Mouse (Mus musculus): ENCODE data around the gene Sclt1. TPM values are rescaled to one million over a fixed set of nuclear protein-coding genes. Genes with fewer than 3 reads are reported as not detected.

Gene Sclt1
- polyA plus RNA-seq (2012; rRNA removed) = 9.2 and 12.1 TPM in 2 replicates

DNA sequence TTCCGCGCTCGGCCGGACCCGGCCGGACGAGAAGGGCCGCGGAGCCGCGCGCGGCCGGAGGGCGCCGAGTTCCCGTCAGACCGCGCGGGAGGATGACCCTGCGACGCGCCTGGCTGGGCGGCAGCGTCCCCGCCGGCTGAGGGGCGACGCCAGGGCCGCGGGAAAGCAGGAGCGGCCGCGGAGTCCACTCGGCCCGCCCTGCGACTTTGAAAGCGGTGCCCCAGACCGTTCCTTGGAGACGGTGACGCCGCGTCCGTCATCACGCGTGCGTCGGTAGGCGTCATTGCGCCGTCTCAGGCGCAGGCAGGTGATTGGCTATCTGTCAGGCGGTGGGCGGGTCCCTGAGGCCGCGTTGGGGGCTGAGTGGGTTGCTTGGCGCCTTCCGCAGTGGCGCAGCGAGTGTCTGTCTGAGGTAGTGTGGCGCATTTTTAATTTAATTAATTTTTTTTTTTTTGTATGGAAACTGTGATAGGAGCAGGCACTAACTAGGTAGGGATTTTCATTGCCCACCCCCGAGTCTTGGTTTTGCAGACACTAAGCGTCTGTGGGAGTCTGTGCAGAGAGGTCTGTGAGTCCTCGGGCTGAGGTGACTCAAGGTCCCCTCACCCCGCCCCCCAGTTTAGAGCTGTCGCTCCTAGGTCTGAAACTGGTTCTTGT, at the start of gene Sclt1, which contains the start of gene D3Ertd751e:
Sclt1 (minus strand) TSS at position 237 of the 657 bp plus-strand sequence.
D3Ertd751e (plus strand) TSS at position 334 of the 657 bp plus-strand sequence.
- no peaks in the 10 kb centered on the region for H3K4me1 ChIP-seq (replicated peaks; ENCODE audit: control insufficient read depth, insufficient read depth, low read length)
- H3K4me3 ChIP-seq (ENCODE audit: control insufficient read depth, insufficient read depth, low read length) = peak within 1 kb of the TSS; percentile 75
- peak; percentile 62; the same call in 1 of the 2 replicates for TF ChIP-seq CTCF (IDR thresholded peaks at IDR 0.05; ENCODE audit: borderline replicate concordance, control insufficient read depth, extremely low read depth, insufficient read depth, low read length, poor library complexity)
- TF ChIP-seq POLR2A (IDR thresholded peaks at IDR 0.05; ENCODE audit: control insufficient read depth, extremely low read depth, insufficient read depth, low read length, poor library complexity) = peak; percentile 72; the same call in 1 of the 2 replicates
- under 1% methylated on average over 66 of the region's 66 CpGs for WGBS
- H3K27me3 ChIP-seq (ENCODE audit: control insufficient read depth, insufficient read depth, low read length) = no peaks in the 10 kb centered on the region
- H3K36me3 ChIP-seq (ENCODE audit: control insufficient read depth, insufficient read depth, low read length) = no peaks in the 10 kb centered on the region
- peak; percentile 96 for DNase-seq
- H3K27ac ChIP-seq (ENCODE audit: control insufficient read depth, insufficient read depth, low read length) = peak within 1 kb of the TSS; percentile 30; the same call in 1 of the 2 replicates

- Histone ChIP-seq H3K27me3 (ENCODE audit: control insufficient read depth, insufficient read depth, low read length) (no peaks in the 10 kb centered on the region), H3K4me3 (ENCODE audit: control insufficient read depth, insufficient read depth, low read length) (no peak overlapping the region), H3K27ac (ENCODE audit: control insufficient read depth, insufficient read depth, low read length) (no peak overlapping the region), H3K4me1 (replicated peaks; ENCODE audit: control insufficient read depth, insufficient read depth, low read length) (no peaks in the 10 kb centered on the region), H3K36me3 (ENCODE audit: control insufficient read depth, insufficient read depth, low read length) (no peaks in the 10 kb centered on the region)
- WGBS = 94% methylated on average over 3 of the region's 3 CpGs
- no peak for DNase-seq
- TF ChIP-seq CTCF (IDR thresholded peaks at IDR 0.05; ENCODE audit: borderline replicate concordance, control insufficient read depth, extremely low read depth, insufficient read depth, low read length, poor library complexity) (no peak), POLR2A (IDR thresholded peaks at IDR 0.05; ENCODE audit: control insufficient read depth, extremely low read depth, insufficient read depth, low read length, poor library complexity) (no peak)
Observed at GRCm38 (mm10) chr3:41762091-41762490, 19.8 kb upstream of the Sclt1 start.

DNA sequence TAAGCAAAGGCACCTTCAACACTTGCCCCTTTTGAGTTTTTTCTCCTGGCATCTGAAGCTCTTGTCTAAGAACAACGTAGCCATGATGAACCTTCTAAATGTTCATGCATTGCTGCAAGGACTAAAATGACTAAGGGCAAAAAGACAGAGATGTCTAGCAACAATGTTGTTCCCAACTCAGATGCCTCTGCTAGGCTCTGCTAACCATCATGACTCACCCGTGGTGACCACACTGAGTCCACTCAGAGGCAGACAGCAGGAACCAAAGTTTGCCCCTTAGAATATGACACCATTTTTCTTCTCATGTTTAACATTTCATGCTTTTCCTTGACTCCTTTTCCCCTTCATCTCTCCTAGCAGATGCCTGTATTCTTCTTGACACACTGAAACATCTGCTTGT, 12.2 kb upstream of the Sclt1 start:
- no peak for DNase-seq
- no peaks in the 10 kb centered on the region for H3K4me1 ChIP-seq (replicated peaks; ENCODE audit: control insufficient read depth, insufficient read depth, low read length)
- no peaks in the 10 kb centered on the region for H3K27me3 ChIP-seq (ENCODE audit: control insufficient read depth, insufficient read depth, low read length)
- WGBS = 88% methylated on average over 2 of the region's 2 CpGs
- no peaks in the 10 kb centered on the region for H3K36me3 ChIP-seq (ENCODE audit: control insufficient read depth, insufficient read depth, low read length)
- H3K4me3 ChIP-seq (ENCODE audit: control insufficient read depth, insufficient read depth, low read length) = no peak overlapping the region
- no peak for TF ChIP-seq POLR2A (IDR thresholded peaks at IDR 0.05; ENCODE audit: control insufficient read depth, extremely low read depth, insufficient read depth, low read length, poor library complexity)
- no peak for TF ChIP-seq CTCF (IDR thresholded peaks at IDR 0.05; ENCODE audit: borderline replicate concordance, control insufficient read depth, extremely low read depth, insufficient read depth, low read length, poor library complexity)
- H3K27ac ChIP-seq (ENCODE audit: control insufficient read depth, insufficient read depth, low read length) = no peak overlapping the region

GRCm38 (mm10) chr3:41743436-41743835, 1.1 kb upstream of the Sclt1 start:
- H3K27ac ChIP-seq (ENCODE audit: control insufficient read depth, insufficient read depth, low read length) = no peak overlapping the region
- DNase-seq = peak; percentile 31
- H3K36me3 ChIP-seq (ENCODE audit: control insufficient read depth, insufficient read depth, low read length) = no peaks in the 10 kb centered on the region
- WGBS = 33% methylated on average over 6 of the region's 6 CpGs
- H3K27me3 ChIP-seq (ENCODE audit: control insufficient read depth, insufficient read depth, low read length) = no peaks in the 10 kb centered on the region
- TF ChIP-seq CTCF (IDR thresholded peaks at IDR 0.05; ENCODE audit: borderline replicate concordance, control insufficient read depth, extremely low read depth, insufficient read depth, low read length, poor library complexity) (no peak), POLR2A (IDR thresholded peaks at IDR 0.05; ENCODE audit: control insufficient read depth, extremely low read depth, insufficient read depth, low read length, poor library complexity) (no peak)
- H3K4me3 ChIP-seq (ENCODE audit: control insufficient read depth, insufficient read depth, low read length) = no peak overlapping the region
- no peaks in the 10 kb centered on the region for H3K4me1 ChIP-seq (replicated peaks; ENCODE audit: control insufficient read depth, insufficient read depth, low read length)

DNA sequence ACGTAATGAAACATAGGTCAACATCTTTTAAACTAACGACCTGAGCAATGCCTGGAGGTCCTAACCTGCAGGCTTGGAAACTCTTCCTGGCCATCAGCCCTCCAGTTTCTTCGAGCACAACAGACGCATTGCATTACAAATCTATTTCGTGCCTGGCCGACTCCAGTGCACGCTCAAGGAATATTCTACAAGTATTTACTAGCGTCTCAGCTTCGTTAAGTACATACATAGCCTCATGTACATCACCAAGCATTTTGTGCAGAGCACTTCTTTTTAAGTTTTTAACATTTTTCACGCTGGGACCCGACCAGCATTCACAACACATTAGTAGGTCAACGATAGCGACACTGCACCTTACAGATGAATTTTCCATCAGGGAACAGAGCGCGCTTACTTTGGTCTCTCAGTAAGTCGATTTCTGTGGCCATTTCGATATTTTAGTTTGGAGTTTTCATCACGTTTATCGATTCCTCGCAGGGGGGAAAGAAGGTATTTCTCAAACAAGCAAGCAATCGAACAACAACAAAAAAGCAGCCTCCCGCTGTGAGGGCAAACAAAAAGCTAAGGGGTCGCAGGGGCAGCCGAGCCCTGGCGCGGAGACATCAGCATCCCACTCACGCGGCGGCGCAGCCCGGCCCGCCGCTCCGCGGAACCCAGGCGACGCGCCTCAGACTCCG, 575 bp downstream of the Sclt1 start:
- H3K36me3 ChIP-seq (ENCODE audit: control insufficient read depth, insufficient read depth, low read length) = no peaks in the 10 kb centered on the region
- DNase-seq = no peak
- TF ChIP-seq CTCF (IDR thresholded peaks at IDR 0.05; ENCODE audit: borderline replicate concordance, control insufficient read depth, extremely low read depth, insufficient read depth, low read length, poor library complexity) = no peak
- TF ChIP-seq POLR2A (IDR thresholded peaks at IDR 0.05; ENCODE audit: control insufficient read depth, extremely low read depth, insufficient read depth, low read length, poor library complexity) = no peak
- no peaks in the 10 kb centered on the region for H3K4me1 ChIP-seq (replicated peaks; ENCODE audit: control insufficient read depth, insufficient read depth, low read length)
- WGBS = 1% methylated on average over 39 of the region's 39 CpGs
- H3K4me3 ChIP-seq (ENCODE audit: control insufficient read depth, insufficient read depth, low read length) = peak overlapping the region; percentile 75
- no peaks in the 10 kb centered on the region for H3K27me3 ChIP-seq (ENCODE audit: control insufficient read depth, insufficient read depth, low read length)
- no peak overlapping the region for H3K27ac ChIP-seq (ENCODE audit: control insufficient read depth, insufficient read depth, low read length)

- no peak overlapping the region for H3K4me3 ChIP-seq (ENCODE audit: control insufficient read depth, insufficient read depth, low read length)
- no peak overlapping the region for H3K27ac ChIP-seq (ENCODE audit: control insufficient read depth, insufficient read depth, low read length)
- 97% methylated on average over 1 of the region's 1 CpGs for WGBS
- TF ChIP-seq CTCF (IDR thresholded peaks at IDR 0.05; ENCODE audit: borderline replicate concordance, control insufficient read depth, extremely low read depth, insufficient read depth, low read length, poor library complexity) (no peak), POLR2A (IDR thresholded peaks at IDR 0.05; ENCODE audit: control insufficient read depth, extremely low read depth, insufficient read depth, low read length, poor library complexity) (no peak)
- no peak for DNase-seq
- H3K36me3 ChIP-seq (ENCODE audit: control insufficient read depth, insufficient read depth, low read length) = no peaks in the 10 kb centered on the region
- H3K4me1 ChIP-seq (replicated peaks; ENCODE audit: control insufficient read depth, insufficient read depth, low read length) = no peaks in the 10 kb centered on the region
- H3K27me3 ChIP-seq (ENCODE audit: control insufficient read depth, insufficient read depth, low read length) = no peaks in the 10 kb centered on the region
Observed at GRCm38 (mm10) chr3:41695681-41696080, 46.6 kb downstream of the Sclt1 start.
